Mouse (Mus musculus) WW6 (cell line): ENCODE measurements at regions not wholly inside any gene's neighbourhood (a gene's known extent, or its start where the extent isn't known, plus 50 kb on each side); places are given as distances from the start of the nearest gene placed in this dataset.

Experiments
- DNase-seq: peaks from one replicate; pipeline ENCODE4 v3.0.0-alpha.2; 2013; ENCODE audit warnings: low read depth, low spot score

- no peak for DNase-seq
Observed at GRCm38 (mm10) chr14:60439106-60439505, 66.0 kb downstream of the Amer2 start.

DNA sequence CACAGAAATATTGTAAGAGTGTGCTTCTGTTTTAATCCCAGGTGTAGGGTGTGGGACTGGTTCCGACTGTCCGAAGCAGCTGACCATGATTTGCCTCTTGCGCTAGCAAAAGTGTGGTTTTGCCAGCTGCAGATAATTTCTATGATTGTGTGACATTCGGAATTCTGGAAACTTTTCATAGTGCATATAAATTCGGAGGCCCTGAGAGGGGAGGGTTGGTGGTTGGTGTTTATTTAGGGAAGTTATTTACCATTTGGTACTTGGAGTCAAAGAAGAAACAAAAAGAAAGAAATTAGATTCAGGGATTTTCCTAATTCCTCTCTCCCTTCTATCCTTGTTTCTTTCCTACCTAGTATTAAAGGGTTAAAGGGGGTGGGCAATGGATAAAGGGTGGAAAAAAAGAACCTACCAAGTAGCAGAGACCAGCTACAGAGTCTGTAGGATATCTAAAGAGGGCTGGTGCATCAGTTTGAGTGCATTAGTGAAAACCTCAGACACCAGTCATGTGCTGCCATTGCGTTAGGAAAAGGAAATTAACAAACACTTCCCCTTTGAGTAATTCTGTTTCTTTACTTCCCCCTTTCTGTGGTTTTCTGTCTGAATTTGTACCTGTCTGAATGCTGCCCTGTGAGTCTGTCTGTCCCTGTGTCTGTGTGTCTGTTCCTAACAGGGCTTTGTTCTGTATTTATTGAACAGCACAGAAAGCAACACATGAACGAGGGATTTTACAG lies 70.9 kb downstream of the Amer2 start:
- no peak for DNase-seq

GRCm38 (mm10) chr14:60444552-60444937 lies 71.5 kb downstream of the Amer2 start:
- no peak for DNase-seq

- DNase-seq = no peak
Observed at GRCm38 (mm10) chr14:60446037-60446436, 73.0 kb downstream of the Amer2 start.

DNA sequence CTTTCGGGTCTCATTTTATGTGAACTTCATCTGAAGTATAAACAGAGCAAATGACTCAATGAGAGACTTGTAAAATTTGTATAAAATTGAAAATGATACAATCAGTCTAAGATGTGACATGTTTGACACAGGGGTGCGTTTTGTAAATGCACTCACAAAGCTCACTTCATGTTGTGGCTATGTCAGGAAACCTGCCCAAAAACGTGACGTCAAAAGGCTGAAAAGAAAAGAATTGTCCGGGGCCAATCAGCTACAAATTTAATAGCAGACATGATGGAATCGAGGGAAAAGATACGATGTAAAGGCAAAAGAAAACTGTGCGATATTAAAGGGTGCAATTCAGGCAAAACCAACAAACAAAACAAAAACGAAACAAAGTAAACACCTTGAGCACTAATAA lies 78.2 kb downstream of the Amer2 start:
- no peak for DNase-seq

DNA sequence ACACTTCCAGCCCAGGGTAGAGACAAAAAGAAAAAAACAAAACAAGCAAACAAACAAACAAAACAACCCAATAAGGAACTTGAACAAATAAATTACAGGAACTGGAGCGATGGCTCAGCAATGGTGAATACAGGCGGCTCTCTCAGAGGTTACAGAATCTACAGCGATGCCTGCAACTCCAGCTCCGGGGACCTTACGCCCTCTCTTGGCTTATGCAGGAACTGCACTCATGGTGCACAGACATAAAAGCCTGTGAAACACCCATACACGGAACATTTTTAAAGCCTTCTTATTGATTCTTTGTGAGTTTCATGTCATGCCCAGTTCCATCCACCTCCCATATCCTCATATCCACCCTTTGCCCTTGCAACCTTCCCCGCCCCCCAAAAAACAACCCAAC lies 78.6 kb downstream of the Amer2 start:
- DNase-seq = peak; percentile 18

DNA sequence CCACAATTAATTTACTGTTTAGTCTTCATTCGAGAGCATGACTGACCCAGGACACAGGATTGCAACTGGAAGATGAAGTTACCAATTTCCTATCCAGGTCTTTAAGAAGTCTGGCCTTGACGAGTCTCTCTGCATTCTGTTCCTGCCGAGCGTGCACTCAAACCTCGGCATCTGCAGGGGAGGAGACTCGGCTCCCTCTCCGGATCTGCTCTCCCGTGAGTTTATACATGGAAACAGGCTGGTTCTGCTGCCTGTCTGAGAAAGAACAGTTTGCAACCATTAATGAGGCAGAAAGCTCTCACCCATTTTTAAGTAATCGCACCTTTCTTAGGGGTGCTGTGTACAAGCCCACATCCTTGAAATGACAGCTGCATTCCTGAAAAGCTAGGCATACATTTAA lies 83.7 kb downstream of the Amer2 start:
- no peak for DNase-seq

- peak; percentile 65 for DNase-seq
Observed at GRCm38 (mm10) chr14:60484996-60485888, 112.2 kb downstream of the Amer2 start.

DNA sequence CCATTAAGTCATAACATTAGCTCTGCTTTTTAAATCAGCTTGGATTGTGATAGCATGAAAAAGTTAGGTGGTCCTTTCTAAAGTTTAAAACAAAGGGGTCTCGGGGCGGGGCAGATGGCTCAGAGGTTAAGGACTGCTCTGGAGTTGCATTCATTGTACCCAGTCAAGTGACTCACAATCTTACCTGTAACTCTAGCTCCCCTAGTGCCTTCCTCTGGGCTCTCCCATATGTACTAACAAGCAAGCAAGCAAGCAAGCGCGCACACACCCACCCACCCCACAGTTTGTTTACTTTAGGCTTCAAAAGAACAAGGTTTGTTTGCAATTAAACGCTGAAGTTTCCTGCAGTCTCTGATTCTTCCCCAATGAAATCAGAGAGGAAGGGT lies 112.8 kb downstream of the Amer2 start:
- DNase-seq = no peak

DNA sequence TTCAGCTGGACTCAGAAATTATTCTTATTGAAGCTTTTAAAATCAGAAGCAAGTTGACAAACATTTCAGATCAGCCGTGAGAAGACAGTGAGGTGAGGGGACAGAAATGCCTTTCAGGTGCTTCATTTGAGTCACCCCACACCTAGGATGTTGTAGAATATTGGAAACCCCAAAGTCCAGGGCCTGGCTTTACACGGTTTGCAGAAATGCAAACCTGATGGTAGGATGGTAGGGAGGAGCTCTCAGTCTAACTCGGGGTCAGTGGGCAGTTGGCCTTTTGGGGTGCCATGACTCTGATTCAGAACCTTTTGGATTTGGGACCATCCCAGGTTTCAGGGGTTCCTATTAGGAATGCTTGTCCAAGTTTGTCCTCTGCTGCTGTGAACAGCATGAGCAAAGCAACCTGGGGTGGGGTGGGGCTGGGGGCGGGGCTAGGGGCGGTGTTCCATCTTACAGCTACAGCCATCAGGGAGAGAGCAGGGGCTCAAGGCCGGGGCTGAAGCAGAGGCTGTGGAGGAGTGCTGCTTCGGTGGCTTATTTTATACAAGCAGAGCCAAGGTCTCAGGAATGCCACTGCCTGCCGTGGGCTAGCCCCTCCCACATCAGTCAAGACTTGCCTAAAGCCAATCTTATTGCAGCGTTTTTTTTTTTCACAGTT lies 113.3 kb downstream of the Amer2 start:
- no peak for DNase-seq

DNA sequence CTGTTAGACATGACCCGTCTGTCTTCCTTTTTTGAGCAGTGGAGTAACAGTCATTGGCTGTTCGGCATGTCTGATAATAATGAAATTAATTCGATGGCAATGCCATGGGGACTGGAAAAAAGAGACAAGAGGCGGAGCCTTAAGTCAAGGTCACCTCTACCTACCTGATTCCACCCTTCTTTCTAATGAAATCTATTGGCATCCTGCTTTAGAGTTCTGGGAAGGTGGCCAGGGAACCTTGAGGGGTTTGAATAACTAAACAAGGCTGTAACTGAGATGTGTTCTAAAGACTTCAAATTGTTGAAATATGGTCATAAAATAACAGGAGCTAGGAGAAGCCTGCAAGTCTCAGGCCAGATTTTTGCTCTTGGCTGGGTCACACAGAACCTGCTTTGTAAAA lies 116.1 kb downstream of the Amer2 start:
- no peak for DNase-seq

GRCm38 (mm10) chr14:60490886-60491285 lies 117.8 kb downstream of the Amer2 start:
- DNase-seq = no peak

DNA sequence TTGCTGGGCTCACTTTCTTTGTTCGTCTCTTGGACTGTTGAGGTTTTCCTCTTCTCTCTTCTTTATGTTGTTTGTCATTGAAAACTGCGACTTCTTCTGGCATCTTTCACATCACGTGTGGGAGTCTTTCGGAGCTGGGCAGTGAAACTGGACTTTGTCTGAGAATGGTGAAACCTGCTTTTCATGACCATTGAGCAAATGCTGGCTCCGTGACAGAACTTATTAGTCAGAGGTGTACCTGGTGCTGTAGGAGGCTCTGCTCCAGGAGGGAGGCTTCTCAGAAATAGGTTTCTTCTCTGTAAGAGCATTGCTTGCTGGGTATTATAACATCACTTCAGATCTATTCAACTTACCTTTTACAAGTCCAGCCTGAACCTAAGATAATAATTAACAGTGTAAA lies 122.4 kb downstream of the Amer2 start:
- no peak for DNase-seq

DNA sequence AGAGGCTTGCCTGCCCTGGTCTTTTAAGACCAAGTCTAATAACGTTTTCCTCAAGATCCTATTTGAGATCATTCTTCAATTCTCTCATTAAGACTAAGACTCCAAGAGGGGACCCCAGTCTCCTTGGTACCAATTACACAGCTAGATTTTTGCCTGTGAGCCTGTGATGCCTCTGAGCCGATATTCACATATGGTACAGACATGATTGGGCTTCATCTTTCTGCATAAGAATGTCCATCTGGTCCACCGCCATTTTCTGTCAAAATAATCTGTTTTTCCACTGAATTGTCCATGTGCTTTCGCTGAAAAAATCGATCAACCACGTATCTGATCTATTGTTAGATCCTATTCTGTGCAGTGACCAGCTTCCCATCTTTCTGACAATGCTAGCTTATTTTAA lies 129.5 kb downstream of the Amer2 start:
- DNase-seq = no peak

DNA sequence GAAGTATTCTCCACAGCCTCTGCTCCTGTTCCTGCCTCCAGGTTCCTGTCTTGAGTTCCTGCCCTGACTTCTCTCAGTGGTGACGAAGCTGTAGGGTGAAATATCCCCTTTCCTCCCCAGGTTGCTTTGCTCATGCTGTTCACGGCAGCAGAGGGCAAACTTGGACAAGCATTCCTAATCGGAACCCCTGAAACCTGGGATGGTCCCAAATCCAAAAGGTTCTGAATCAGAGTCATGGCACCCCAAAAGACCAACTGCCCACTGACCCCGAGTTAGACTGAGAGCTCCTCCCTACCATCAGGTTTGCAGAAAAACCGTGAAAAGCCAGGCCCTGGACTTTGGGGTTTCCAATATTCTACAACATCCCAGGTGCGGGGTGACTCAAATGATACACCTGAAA lies 128.7 kb upstream of the Spata13 start:
- DNase-seq = no peak

DNA sequence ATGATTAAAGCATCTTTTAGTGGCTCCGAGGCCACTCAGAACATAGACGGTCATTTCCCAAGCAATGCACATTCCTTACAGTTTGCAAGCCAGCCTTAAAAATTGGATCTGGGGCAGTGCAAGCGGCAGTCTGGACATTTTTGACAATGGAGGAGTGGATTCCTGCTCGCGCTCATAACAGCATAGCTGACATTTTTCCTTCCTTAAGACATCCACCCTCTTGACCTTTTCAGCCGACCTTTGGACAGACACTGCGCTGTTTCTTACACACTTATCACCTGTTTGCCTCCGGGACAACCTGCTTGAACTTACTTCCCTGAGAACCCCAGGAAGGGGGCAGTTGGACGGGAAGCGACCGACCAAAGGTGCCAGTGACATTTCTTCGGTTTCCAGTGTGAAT lies 127.5 kb upstream of the Spata13 start:
- no peak for DNase-seq

GRCm38 (mm10) chr14:60513560-60513959 lies 120.2 kb upstream of the Spata13 start:
- DNase-seq = no peak

GRCm38 (mm10) chr14:60515094-60515786 lies 118.6 kb upstream of the Spata13 start:
- no peak for DNase-seq

GRCm38 (mm10) chr14:60517891-60518290 lies 115.9 kb upstream of the Spata13 start:
- no peak for DNase-seq

- DNase-seq = no peak
Observed at GRCm38 (mm10) chr14:60523010-60523409, 110.8 kb upstream of the Spata13 start.

- no peak for DNase-seq
Observed at GRCm38 (mm10) chr14:60524869-60525268, 108.9 kb upstream of the Spata13 start.
